Mouse (Mus musculus): ENCODE measurements around the gene Gab2. TPM values are rescaled to one million over a fixed set of nuclear protein-coding genes. Genes with fewer than 3 reads are reported as not detected.
A peak's percentile ranks its signal among the peaks of the same experiment; 100 is the strongest.

Gab2 gene
- total RNA-seq, 2 experiments from 2014 or later, result 16.6 to 17.3 TPM

DNA sequence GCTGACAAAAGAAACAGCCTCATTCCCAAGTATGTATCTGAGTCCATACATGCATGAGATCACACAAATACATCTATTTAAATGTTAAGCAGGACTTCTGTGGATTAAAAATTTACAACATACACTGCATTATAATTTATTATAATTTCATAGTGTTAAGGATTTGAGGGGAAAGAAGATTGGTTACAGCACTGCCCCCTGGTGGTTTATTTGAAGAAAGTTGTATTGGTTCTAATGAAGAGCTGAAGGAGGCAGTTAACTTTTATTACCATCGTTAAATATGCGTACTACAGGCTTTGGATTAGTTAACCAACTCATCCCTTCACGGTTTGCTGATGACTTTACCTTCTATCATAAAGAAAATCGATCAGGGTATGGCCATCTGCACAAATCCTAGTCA, 3.9 kb downstream of the Gab2 start:
- peak; percentile 33 to 38 for DNase-seq (ENCODE audit: low spot score in 2 of 2)
- intact Hi-C loops (cut with DNase I), result no loop called here

DNA sequence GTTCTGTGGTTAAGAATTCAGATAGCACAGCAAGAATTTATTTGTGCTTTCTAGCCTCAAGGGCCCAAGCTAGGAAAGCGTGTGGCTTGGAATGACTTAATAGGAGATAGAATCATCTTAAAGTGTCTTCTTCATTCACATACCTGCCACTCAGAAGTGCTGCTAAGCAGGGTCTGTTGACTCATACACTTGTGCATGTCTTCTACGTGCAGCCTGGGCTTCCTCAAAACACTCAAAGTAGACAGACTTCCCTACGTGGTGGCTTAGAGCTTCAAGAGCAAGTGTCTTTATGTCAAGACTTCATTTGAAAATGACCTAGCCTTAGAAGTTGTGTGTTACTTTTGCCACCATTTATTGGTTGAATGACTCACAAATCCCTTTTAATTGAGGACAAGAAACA, 12.9 kb downstream of the Gab2 start:
- no peak for DNase-seq (ENCODE audit: low spot score in 2 of 2)
- intact Hi-C loops (cut with DNase I), result no loop called here

GRCm38 (mm10) chr7:97108119-97108518, 26.7 kb downstream of the Gab2 start:
- intact Hi-C loops (cut with DNase I), result no loop called here
- no peak for DNase-seq (ENCODE audit: low spot score in 2 of 2)

DNA sequence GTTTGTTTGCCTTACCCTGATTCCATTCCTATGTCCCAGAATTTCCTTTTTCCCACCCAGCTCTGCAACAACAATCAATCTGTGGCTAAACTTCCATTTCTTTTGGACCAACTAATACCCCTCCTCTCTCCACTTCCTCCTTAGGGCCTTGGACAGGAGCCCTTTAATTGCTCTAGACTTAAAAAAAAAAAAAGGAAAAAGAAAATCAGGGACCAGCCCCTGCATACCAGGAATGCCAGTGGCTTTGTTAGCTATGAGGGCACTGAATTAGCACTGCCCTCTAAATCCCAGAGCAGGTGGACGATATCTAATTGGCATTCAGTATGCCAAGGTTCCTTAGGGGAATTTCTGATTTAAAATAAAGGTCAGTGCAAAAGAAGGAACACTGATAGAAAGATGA, 47.6 kb downstream of the Gab2 start:
- intact Hi-C loops (cut with DNase I), result no loop called here
- no peak for DNase-seq (ENCODE audit: low spot score in 2 of 2)

DNA sequence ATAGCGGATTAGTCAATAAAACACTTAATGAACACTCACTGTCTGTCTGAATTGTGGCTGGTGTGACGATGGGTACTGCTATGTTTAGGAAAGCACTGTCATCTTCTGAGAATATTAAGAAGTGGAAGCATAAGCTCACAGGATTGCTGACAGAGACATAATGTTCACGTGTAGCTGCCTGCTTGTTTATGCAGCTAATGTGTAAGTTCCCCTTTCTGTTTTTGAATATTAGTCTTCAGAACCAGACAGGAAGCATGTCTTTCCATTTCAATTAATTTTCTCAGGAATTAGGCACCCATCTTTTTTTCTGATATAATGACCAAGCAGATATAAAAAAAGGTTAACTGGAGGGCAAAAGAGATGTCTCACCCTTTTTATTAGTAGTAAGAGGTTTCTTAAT, 55.1 kb downstream of the Gab2 start:
- DNase-seq (ENCODE audit: low spot score in 2 of 2), result no peak
- intact Hi-C loops (cut with DNase I), result no loop called here

DNA sequence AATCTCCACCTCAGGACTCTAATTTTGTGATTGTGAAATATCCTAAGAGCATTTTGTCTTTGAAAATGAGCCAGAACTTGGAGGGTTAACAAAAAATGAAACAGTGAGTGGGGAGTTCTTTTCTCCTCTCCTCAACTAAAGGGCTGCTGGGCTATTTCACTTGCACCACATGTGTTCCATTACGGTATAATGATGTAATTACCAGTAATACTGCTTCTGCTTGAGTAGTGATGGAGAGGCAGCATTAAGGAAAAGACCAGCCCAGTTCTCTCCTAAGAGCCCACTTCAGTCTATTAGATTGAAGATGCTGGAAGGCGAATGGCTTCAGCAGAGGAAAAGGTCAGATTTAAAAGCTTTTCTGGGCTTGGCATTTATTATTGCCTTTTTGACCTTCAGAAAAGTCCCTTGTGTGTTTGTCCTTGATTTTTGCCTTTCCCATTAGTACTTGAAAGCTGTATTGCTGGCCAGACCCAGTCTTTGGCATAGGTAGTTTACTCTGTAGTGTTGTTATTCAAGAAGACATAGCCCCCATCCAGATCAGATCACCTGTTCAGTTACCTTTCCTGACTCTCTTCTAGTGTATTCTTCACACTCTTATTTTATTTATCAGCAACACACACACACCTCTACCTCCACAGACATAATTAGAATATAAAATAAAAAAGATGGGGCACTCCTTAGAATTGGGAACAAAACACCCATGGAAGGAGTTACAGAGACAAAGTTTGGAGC, 69.9 kb downstream of the Gab2 start:
- no peak for DNase-seq (ENCODE audit: low spot score in 2 of 2)
- intact Hi-C loops (cut with DNase I), result no loop called here

DNA sequence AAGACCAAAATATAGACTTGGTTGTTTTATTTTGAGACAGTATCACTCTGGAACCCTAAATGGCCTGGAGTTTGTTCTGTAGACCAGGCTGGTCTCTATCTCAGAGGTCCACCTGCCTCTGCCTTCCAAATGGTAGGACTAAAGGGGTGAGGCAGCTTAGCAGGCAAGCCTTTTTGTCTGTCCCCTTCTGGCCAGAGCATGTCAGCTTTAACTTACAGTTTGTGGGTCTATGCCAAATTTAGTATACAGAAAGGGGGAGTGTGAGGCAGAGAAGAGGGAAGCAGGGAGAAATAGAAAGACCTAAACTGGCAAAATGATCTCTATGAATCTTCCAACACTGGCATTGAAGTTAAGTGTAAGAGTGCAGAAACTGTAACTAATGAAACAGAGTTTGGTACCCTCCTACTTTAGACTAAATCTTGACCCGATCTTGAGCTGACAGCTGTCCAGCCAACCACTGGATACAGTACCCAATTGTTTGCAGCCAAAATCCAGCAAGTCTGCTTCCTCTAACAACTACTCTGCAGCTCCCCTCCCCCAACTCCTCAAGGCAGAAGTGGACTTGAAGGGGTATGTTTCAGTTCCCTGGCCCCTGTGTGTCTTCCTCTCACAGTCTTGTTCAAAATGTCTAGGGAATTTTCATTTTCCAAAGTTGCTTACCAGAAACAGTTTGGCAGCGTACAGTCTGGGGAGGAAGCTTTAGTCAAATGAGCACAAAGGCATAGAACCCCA, 73.5 kb downstream of the Gab2 start:
- intact Hi-C loops (cut with DNase I), result no loop called here
- DNase-seq (ENCODE audit: low spot score in 2 of 2), result peak; percentile 24 to 36

- no peak for DNase-seq (ENCODE audit: low spot score in 2 of 2)
- intact Hi-C loops (cut with DNase I), result no loop called here
Observed at GRCm38 (mm10) chr7:97164261-97164660, 82.9 kb downstream of the Gab2 start.

- intact Hi-C loops (cut with DNase I), result no loop called here
Observed at GRCm38 (mm10) chr7:97171089-97171488, 89.7 kb downstream of the Gab2 start.

GRCm38 (mm10) chr7:97171719-97172118, 90.3 kb downstream of the Gab2 start:
- intact Hi-C loops (cut with DNase I), result no loop called here
- no peak for DNase-seq (ENCODE audit: low spot score in 2 of 2)

More at GRCm38 (mm10) chr7:97171089-97171488, 89.7 kb downstream of the Gab2 start:
- DNase-seq (ENCODE audit: low spot score in 2 of 2), result no peak

DNA sequence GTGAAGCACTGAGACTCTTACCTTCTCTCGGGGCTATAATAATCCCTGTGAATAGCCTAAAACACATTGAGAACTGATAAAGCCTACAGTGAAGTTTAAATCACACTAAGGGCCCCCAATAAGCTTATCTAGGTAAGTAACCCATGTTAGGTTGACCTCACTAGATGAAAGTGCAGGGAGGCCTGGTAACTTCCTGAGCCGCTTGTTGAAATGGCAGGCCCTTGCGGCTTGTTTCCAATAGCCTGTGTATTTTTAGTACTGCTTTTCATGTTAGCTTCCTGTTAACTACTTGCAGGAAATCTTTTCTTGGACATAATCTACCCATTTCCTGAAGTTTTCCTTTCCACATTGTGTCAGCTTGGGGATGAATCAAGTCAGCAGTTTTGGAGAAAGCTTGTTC, 90.7 kb downstream of the Gab2 start:
- DNase-seq (ENCODE audit: low spot score in 2 of 2), result peak in 1 of 2 experiments; percentile 6
- intact Hi-C loops (cut with DNase I), result no loop called here

DNA sequence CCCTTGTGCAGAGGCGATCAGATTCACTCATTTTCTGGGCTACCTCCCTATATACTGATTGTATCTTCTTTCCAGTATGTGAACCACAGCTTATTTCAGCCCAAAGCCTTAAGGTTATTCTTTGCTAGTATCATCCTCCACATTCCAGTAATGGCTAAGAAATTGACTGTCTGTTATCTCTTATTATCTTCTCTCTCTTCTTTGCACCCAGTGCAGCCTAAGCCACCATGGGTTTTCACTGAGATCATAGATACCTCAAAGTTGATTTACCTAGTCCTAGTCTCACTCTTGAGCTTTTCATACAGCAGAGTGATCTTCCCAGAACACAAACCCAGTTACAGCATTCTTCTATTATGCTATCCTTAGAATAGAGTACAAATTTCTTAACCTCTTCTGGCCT, 100.5 kb downstream of the Gab2 start:
- intact Hi-C loops (cut with DNase I), result no loop called here

DNA sequence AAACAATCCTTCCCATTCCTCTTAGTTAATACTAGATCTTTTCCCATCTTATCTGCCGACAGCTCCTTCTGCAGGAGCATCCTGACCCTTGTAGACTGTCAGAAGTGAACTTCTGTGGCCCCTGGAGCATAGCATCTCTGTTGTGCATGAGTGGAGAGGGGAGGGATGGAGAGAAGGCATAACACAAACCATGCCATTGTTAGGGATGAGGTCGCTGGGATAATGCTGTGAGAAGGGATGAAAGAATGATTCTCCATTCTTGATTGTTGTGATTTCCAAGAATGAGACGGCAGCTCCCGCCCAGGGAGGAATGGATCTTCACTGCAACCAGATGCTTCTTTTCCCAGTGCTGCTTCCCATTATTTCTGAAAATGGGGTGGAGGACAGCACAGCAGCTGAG, 102.0 kb downstream of the Gab2 start:
- intact Hi-C loops (cut with DNase I), result no loop called here
- DNase-seq (ENCODE audit: low spot score in 2 of 2), result no peak

More for the DNA sequence above, 100.5 kb downstream of the Gab2 start:
- DNase-seq (ENCODE audit: low spot score in 2 of 2), result no peak

DNA sequence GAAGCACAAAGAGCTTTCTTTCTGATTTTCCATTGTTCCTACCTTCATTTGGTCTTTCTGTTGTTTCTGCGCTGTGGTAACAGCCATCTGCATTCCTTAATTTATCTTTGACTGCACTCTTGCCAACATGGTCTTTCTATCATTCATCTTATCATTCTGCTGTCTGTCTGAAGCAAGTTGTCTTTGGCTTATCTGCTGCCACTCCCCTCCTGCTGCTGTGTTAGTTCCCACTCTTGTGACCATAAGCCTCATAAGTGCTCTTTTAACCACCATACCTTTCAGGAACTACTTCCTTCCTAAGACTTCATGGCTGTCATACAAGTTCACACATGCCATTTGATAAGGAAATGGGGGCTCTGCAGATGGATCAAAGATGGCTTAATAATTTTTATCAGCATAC, 102.6 kb downstream of the Gab2 start:
- DNase-seq (ENCODE audit: low spot score in 2 of 2), result no peak
- intact Hi-C loops (cut with DNase I), result no loop called here

DNA sequence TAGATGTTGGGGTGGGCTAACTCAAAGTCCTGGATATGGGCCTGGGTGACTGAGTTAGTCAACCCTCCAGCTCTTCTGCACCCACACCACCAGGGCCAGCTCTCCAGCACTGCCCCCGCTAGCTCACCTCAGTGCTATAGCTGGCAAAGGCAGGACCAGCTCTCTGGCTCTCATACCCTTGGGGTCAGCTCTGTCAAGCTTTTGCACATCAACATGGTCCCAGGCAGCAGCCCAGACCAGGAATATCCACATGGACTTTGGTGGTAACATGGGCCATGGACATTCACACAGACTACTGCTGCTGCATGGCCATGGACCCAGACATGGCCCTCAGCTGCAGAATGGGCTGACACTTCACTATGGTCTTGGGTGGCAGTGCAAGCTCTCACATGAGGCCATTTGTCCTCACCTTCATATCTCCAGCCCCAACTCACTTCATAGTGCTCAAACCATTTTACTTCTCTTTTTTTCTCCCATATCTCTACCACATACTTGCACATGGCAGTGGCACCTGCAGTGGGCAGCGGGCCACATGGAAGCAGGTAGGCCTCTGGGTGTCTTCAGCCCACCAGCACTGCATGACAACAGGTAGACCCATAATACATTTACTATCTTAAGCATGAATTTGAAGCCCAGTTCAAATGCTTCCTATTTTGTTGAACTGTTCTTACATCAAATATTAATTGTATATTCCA, 106.1 kb downstream of the Gab2 start:
- intact Hi-C loops (cut with DNase I), result no loop called here
- DNase-seq (ENCODE audit: low spot score in 2 of 2), result no peak

GRCm38 (mm10) chr7:97189116-97189515, 107.7 kb downstream of the Gab2 start:
- intact Hi-C loops (cut with DNase I), result no loop called here
- DNase-seq (ENCODE audit: low spot score in 2 of 2), result no peak

DNA sequence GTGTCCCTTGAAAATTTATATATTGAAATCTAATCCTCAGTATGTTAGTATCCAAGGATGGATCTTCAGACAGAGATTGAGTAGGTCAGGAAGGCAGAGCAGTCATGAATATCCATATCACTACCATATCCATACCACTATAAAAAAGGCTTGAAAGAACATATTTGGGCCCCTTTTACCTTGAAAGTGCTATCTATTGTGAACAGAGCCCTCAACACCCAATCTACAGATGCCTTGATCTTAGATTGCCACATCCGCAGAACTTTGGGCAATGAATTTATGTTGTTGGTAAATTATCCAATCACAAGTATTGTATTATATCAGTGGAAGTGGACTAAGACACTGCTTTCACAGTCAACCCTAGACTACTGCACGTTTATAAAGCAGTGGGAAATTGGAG, 122.5 kb downstream of the Gab2 start:
- no peak for DNase-seq (ENCODE audit: low spot score in 2 of 2)
- intact Hi-C loops (cut with DNase I), result no loop called here

DNA sequence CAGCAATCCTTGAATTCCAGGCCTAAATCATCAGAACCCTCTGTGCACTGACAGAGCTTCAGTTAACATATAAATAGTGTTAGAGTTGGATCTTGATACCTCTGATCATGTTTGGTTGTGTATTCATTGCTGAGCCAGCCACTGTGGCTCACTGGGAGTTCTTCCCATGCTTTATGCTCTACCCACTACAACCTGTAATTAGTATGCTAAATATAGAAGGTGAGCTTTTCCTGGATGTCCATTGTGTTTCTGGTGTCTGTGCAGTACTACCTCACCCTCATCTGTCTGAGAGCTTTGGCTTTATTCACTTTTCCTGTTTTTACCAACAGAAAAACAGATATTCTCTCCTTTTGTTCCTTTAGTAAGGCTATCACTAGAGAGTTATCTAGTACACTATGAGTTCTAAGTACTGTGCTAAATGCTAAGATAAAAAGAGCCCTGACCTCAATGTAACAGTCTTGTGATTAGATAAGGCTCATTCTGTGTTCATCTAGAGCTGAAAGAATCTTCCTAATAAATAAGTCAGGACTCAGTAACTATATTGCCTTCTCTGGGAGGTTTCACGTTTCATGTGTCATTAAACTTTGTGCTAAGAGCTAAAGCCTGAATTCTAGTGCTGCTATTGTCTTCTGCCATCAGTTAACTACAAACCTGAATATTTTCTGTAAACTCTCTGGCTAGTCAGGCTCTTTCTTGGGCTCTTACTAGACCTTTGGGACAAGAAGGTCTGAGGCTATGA, 127.6 kb downstream of the Gab2 start:
- intact Hi-C loops (cut with DNase I), result no loop called here
- DNase-seq (ENCODE audit: low spot score in 2 of 2), result no peak

- intact Hi-C loops (cut with DNase I), result no loop called here
- no peak for DNase-seq (ENCODE audit: low spot score in 2 of 2)
Observed at GRCm38 (mm10) chr7:97210064-97210685, 128.8 kb downstream of the Gab2 start.

Measured in left cerebral cortex, postnatal 14 days (tissue).